ENCODE assay signal across 7 mouse cellular contexts in the genomic region with DNA sequence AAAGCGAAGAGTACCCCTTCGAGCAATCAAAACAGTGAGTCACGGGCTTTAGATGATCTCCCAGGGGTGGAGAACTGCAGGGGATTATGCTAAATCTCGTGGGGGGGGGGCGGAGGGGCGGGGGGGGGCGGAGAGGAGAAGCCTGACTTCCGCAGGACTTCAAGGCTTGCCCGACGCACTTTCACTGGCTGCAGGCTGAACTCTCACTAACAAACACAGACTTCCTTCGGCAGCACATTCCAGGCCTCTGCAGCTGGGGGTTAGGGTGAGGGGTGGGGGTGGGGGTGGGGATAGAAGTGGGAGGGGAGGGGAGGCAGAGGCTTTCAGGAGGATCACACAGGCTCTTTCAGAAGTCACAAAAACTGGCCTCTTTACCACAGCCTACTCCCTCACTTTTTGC. TPM values are rescaled to one million over a fixed set of nuclear protein-coding genes. Genes with fewer than 3 reads are reported as not detected.
DNase-seq lines count a peak whose midpoint lies in the region; ATAC-seq lines count a peak whose summit lies in the region.

No protein-coding gene starts in this region.

- H3K9me3 ChIP-seq in forebrain, embryonic 12.5 days: no peaks in the 10 kb centered on the region
- H3K9me3 ChIP-seq in midbrain, embryonic 12.5 days: no peaks in the 10 kb centered on the region

- peaks cover 2% of the 10 kb centered on the region; the same call in 1 of the 2 replicates for H3K4me1 ChIP-seq in brown adipose tissue, adult 24 weeks (ENCODE audit: control insufficient read depth, insufficient read depth, insufficient read length, low read length)
- H3K4me1 ChIP-seq in forebrain, embryonic 12.5 days: peaks cover 21% of the 10 kb centered on the region
- H3K4me1 ChIP-seq in midbrain, embryonic 12.5 days: peaks cover 16% of the 10 kb centered on the region

- peaks cover 5% of the 10 kb centered on the region; the same call in 1 of the 2 replicates for H3K27me3 ChIP-seq in forebrain, embryonic 12.5 days
- H3K27me3 ChIP-seq in midbrain, embryonic 12.5 days: no peaks in the 10 kb centered on the region; the same call in 1 of the 2 replicates

- H3K4me3 ChIP-seq in brown adipose tissue, adult 24 weeks (ENCODE audit: insufficient read depth, low read depth, low read length): peak overlapping the region; percentile 25; the same call in 1 of the 2 replicates
- H3K4me3 ChIP-seq in forebrain, embryonic 12.5 days (replicated peaks): peak overlapping the region; percentile 21
- peak overlapping the region; percentile 25 for H3K4me3 ChIP-seq in midbrain, embryonic 12.5 days

- peak overlapping the region; percentile 50 for H3K4me2 ChIP-seq in forebrain, embryonic 12.5 days
- peak overlapping the region; percentile 49 for H3K4me2 ChIP-seq in midbrain, embryonic 12.5 days (replicated peaks)

- 0 out of 2 replicates have a peak overlapping the region, but pooled peaks have one; percentile 12 for H3K9ac ChIP-seq in forebrain, embryonic 12.5 days
- H3K9ac ChIP-seq in midbrain, embryonic 12.5 days (replicated peaks): no peak overlapping the region; the same call in 1 of the 2 replicates

- WGBS in forebrain, embryonic 12.5 days: 0% methylated on average over 9 of the region's 11 CpGs
- whole genome bisulfite sequencing in midbrain, embryonic 12.5 days: 0% methylated on average over 8 of the region's 11 CpGs

- H3K36me3 ChIP-seq in forebrain, embryonic 12.5 days (replicated peaks): no peaks in the 10 kb centered on the region
- no peaks in the 10 kb centered on the region for H3K36me3 ChIP-seq in midbrain, embryonic 12.5 days

- ATAC-seq in forebrain, embryonic 12.5 days (ENCODE audit: low FRiP score): peak; percentile 67
- ATAC-seq in midbrain, embryonic 12.5 days (ENCODE audit: low FRiP score, low read depth): peak; percentile 78

- no peak overlapping the region for H3K27ac ChIP-seq in brown adipose tissue, adult 24 weeks (replicated peaks; ENCODE audit: low read depth, low read length)
- H3K27ac ChIP-seq in forebrain, embryonic 12.5 days: 0 out of 2 replicates have a peak overlapping the region, but pooled peaks have one; percentile 8
- H3K27ac ChIP-seq in midbrain, embryonic 12.5 days (replicated peaks): 0 out of 2 replicates have a peak overlapping the region, but pooled peaks have one; percentile 30

- peak; percentile 31 to 70 for DNase-seq in kidney, postnatal 25 days
- DNase-seq in cerebellum, postnatal 14 days: no peak
- no peak for DNase-seq in cerebellum, adult 11-12 months
- no peak for DNase-seq in right cerebral cortex, adult 18-20 months

RNA-seq across cellular contexts. Expression of a gene that starts 27.5 kb away (rescaled TPM):
- not detected in 2 replicates for polyA plus RNA-seq in brown adipose tissue, adult 24 weeks (2012; ENCODE audit: insufficient read depth, insufficient read length, missing spikeins)
- polyA plus RNA-seq in forebrain, embryonic 12.5 days (2016; fragmentation: Nextera tagmentation; extraction: Ambion mirVana): 3.9 and 4.2 TPM in 2 replicates
- 1.2 and 2.5 TPM in 2 replicates for polyA plus RNA-seq in midbrain, embryonic 12.5 days (2016; fragmentation: Nextera tagmentation; extraction: Ambion mirVana)

Comparison
In these comparisons a context has a peak if more than half of its experiments do, and no peak if none do; other contexts are left out.
1. DNase-seq: peak in kidney, postnatal 25 days (2 of 2); none in cerebellum, postnatal 14 days (0 of 2), cerebellum, adult 11-12 months (single experiment) and right cerebral cortex, adult 18-20 months (single experiment).
2. Peak in every context shown above with its lines, with median percentiles within 50 percentile points of each other: H3K4me3 ChIP-seq.